Mouse (Mus musculus): ENCODE data around the gene Opa1. TPM values are rescaled to one million over a fixed set of nuclear protein-coding genes. Genes with fewer than 3 reads are reported as not detected.

Gene Opa1
- polyA plus RNA-seq, 1 experiment from 2014 or later, result 55.7 TPM

GRCm38 (mm10) chr16:29689187-29689819 is 110.2 kb downstream of the Opa1 start:
- peaks cover 11% of the 10 kb centered on the region for H3K4me1 ChIP-seq (ENCODE audit: control insufficient read depth, insufficient read depth, low read length)
- no peak overlapping the region for H3K4me3 ChIP-seq (ENCODE audit: low read depth, low read length)
- ATAC-seq (ENCODE audit: insufficient read depth, low FRiP score, low TSS enrichment), result no peak
- H3K4me2 ChIP-seq (ENCODE audit: low read depth), result no peak overlapping the region
- WGBS, result 48% methylated on average over 11 of the region's 11 CpGs
- H3K9me3 ChIP-seq (ENCODE audit: control insufficient read depth, low read length), result no peaks in the 10 kb centered on the region
- peaks cover 3% of the 10 kb centered on the region; the same call in 1 of the 2 replicates for H3K27me3 ChIP-seq (ENCODE audit: control insufficient read depth, insufficient read depth, low read length)
- H3K27ac ChIP-seq (ENCODE audit: low read depth, low read length), result no peak overlapping the region
- H3K9ac ChIP-seq (ENCODE audit: low read length), result no peak overlapping the region
- DNase-seq (ENCODE audit: low spot score), result no peak
- no peaks in the 10 kb centered on the region for H3K36me3 ChIP-seq (ENCODE audit: control insufficient read depth, insufficient read depth, low read length)

GRCm38 (mm10) chr16:29693025-29693682 is 114.0 kb downstream of the Opa1 start:
- Histone ChIP-seq H3K4me3 (ENCODE audit: low read depth, low read length) (no peak overlapping the region), H3K36me3 (ENCODE audit: control insufficient read depth, insufficient read depth, low read length) (no peaks in the 10 kb centered on the region), H3K9ac (ENCODE audit: low read length) (no peak overlapping the region), H3K4me2 (ENCODE audit: low read depth) (no peak overlapping the region), H3K27ac (ENCODE audit: low read depth, low read length) (0 out of 2 replicates have a peak overlapping the region, but pooled peaks have one; percentile 20), H3K9me3 (ENCODE audit: control insufficient read depth, low read length) (no peaks in the 10 kb centered on the region), H3K27me3 (ENCODE audit: control insufficient read depth, insufficient read depth, low read length) (peaks cover 3% of the 10 kb centered on the region; the same call in 1 of the 2 replicates), H3K4me1 (ENCODE audit: control insufficient read depth, insufficient read depth, low read length) (peaks cover 15% of the 10 kb centered on the region)
- no peak for ATAC-seq (ENCODE audit: insufficient read depth, low FRiP score, low TSS enrichment)
- WGBS, result 44% methylated on average over 5 of the region's 5 CpGs
- no peak for DNase-seq (ENCODE audit: low spot score)

- DNase-seq (ENCODE audit: low spot score), result no peak
- 75% methylated on average over 6 of the region's 6 CpGs for WGBS
- H3K4me3 ChIP-seq (ENCODE audit: low read depth, low read length), result no peak overlapping the region
- H3K36me3 ChIP-seq (ENCODE audit: control insufficient read depth, insufficient read depth, low read length), result no peaks in the 10 kb centered on the region
- H3K4me1 ChIP-seq (ENCODE audit: control insufficient read depth, insufficient read depth, low read length), result peaks cover 15% of the 10 kb centered on the region
- peaks cover 3% of the 10 kb centered on the region; the same call in 1 of the 2 replicates for H3K27me3 ChIP-seq (ENCODE audit: control insufficient read depth, insufficient read depth, low read length)
- no peak for ATAC-seq (ENCODE audit: insufficient read depth, low FRiP score, low TSS enrichment)
- H3K27ac ChIP-seq (ENCODE audit: low read depth, low read length), result 0 out of 2 replicates have a peak overlapping the region, but pooled peaks have one; percentile 20
- no peaks in the 10 kb centered on the region for H3K9me3 ChIP-seq (ENCODE audit: control insufficient read depth, low read length)
- H3K4me2 ChIP-seq (ENCODE audit: low read depth), result no peak overlapping the region
- H3K9ac ChIP-seq (ENCODE audit: low read length), result no peak overlapping the region
These were observed 114.8 kb downstream of the Opa1 start for GRCm38 (mm10) chr16:29693791-29694419.

- H3K9me3 ChIP-seq (ENCODE audit: control insufficient read depth, low read length), result no peaks in the 10 kb centered on the region
- peak; percentile 53; the same call in 1 of the 2 replicates for ATAC-seq (ENCODE audit: insufficient read depth, low FRiP score, low TSS enrichment)
- WGBS, result 62% methylated on average over 9 of the region's 9 CpGs
These were observed 115.4 kb downstream of the Opa1 start for GRCm38 (mm10) chr16:29694420-29694959.

More at GRCm38 (mm10) chr16:29694420-29694959, 115.4 kb downstream of the Opa1 start:
- H3K4me3 ChIP-seq (ENCODE audit: low read depth, low read length), result no peak overlapping the region
- H3K9ac ChIP-seq (ENCODE audit: low read length), result no peak overlapping the region
- no peak for DNase-seq (ENCODE audit: low spot score)
- H3K27me3 ChIP-seq (ENCODE audit: control insufficient read depth, insufficient read depth, low read length), result peaks cover 3% of the 10 kb centered on the region; the same call in 1 of the 2 replicates
- no peak overlapping the region for H3K4me2 ChIP-seq (ENCODE audit: low read depth)
- H3K36me3 ChIP-seq (ENCODE audit: control insufficient read depth, insufficient read depth, low read length), result no peaks in the 10 kb centered on the region
- H3K4me1 ChIP-seq (ENCODE audit: control insufficient read depth, insufficient read depth, low read length), result peaks cover 15% of the 10 kb centered on the region
- peak overlapping the region; percentile 46; the same call in 1 of the 2 replicates for H3K27ac ChIP-seq (ENCODE audit: low read depth, low read length)

Other genes with a start within 250 kb of the Opa1 start
- 0.12 and 0.15 TPM in 2 replicates for gene Atp13a5, start 200.6 kb upstream of the Opa1 start, polyA plus RNA-seq (2014; fragmentation: Nextera tagmentation; extraction: Ambion mirVana)
- gene Atp13a4, start 34.5 kb upstream of the Opa1 start, polyA plus RNA-seq (2014; fragmentation: Nextera tagmentation; extraction: Ambion mirVana), result 0.05 and 0.25 TPM in 2 replicates